Mouse (Mus musculus): Measurements from ENCODE around the gene Ceacam3. TPM values are rescaled to one million over a fixed set of nuclear protein-coding genes. Genes with fewer than 3 reads are reported as not detected.

Ceacam3 gene
- not detected for polyA plus RNA-seq (2017; shearing (Covaris generic))

GRCm38 (mm10) chr7:17149931-17150330 lies at the start of gene Ceacam3:
Gene Ceacam3, plus strand, starts transcription at chr7:17150282.

GRCm38 (mm10) chr7:17203177-17203576 lies 53.1 kb downstream of the Ceacam3 start, which contains the start of gene Psg29:
Gene Psg29, plus strand, starts transcription at chr7:17203477.

Other genes starting within 250 kb of the Ceacam3 start
- 7.0 TPM for gene Ptgir, start 243.8 kb upstream of the Ceacam3 start, polyA plus RNA-seq (2017; shearing (Covaris generic))
- 91.2 TPM for gene Calm3, start 226.2 kb upstream of the Ceacam3 start, polyA plus RNA-seq (2017; shearing (Covaris generic))
- not detected for gene Pnmal2, start 205.6 kb upstream of the Ceacam3 start, polyA plus RNA-seq (2017; shearing (Covaris generic))
- gene Pnmal1, start 190.6 kb upstream of the Ceacam3 start, polyA plus RNA-seq (2017; shearing (Covaris generic)): 0.06 TPM
- gene Gm42372, start 167.2 kb upstream of the Ceacam3 start, polyA plus RNA-seq (2017; shearing (Covaris generic)): 4.5 TPM
- not detected for gene Ccdc8, start 157.6 kb upstream of the Ceacam3 start, polyA plus RNA-seq (2017; shearing (Covaris generic))
- 118 TPM for gene Ppp5c, start 122.4 kb upstream of the Ceacam3 start, polyA plus RNA-seq (2017; shearing (Covaris generic))
- 1.4 TPM for gene Hif3a, start 87.9 kb upstream of the Ceacam3 start, polyA plus RNA-seq (2017; shearing (Covaris generic))
- 1.1 TPM for gene Psg16, start 76.2 kb upstream of the Ceacam3 start, polyA plus RNA-seq (2017; shearing (Covaris generic))
- gene Psg29, start 53.2 kb downstream of the Ceacam3 start, polyA plus RNA-seq (2017; shearing (Covaris generic)): not detected